Mouse (Mus musculus): Measurements from ENCODE around the gene Sema4b.

DNA sequence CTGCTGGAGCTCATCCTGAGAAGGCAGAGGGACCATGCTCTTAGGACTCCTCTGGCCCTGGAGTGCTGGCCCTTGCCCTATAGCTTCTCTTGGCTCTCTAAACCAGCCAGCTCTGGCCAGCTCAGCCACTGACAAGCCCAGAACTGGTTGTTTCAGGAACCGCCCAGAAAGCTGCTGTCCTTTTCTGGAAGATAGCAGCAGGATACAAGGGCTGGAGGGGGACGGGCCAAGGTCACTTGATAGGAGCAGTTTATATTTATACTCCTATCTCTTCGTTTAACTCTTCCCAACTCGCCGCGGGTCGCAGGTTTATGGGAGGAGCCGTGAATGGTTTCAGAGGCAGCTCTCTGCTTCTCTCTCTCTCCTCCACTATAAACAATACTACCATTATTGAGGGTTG is 620 bp upstream of the Sema4b start:
- TF ChIP-seq CHD2 (IDR thresholded peaks at IDR 0.05; ENCODE audit: low read depth, low read length), result no peak
- TF ChIP-seq MAFK (IDR thresholded peaks at IDR 0.05; ENCODE audit: insufficient read depth, low read depth, low read length), result no peak
